Mouse (Mus musculus): ENCODE data around the gene Tbc1d10b. TPM values are rescaled to one million over a fixed set of nuclear protein-coding genes. Genes with fewer than 3 reads are reported as not detected.
A peak's percentile ranks its signal among the peaks of the same experiment; 100 is the strongest.

Tbc1d10b gene
- total and polyA plus RNA-seq, 3 experiments: 37.4 to 70.3 TPM; not detected in 1

- TF ChIP-seq RCOR1 (IDR thresholded peaks at IDR 0.05; ENCODE audit: low read depth, low read length): no peak; the same call in 1 of the 2 replicates
- peak; percentile 41 for TF ChIP-seq TCF12 (IDR thresholded peaks at IDR 0.05; ENCODE audit: low read depth, low read length)
- TF ChIP-seq EP300 (IDR thresholded peaks at IDR 0.05; ENCODE audit: low read depth in 1 of 2, low read length in 2 of 2): peak; percentile 18 to 60; a peak in 2 of 4 replicates
- TF ChIP-seq HCFC1 (IDR thresholded peaks at IDR 0.05; ENCODE audit: low read depth, low read length): 0 out of 2 replicates have a peak, but pooled peaks have one; percentile 29
- TF ChIP-seq RAD21 (IDR thresholded peaks at IDR 0.05; ENCODE audit: low read depth, low read length): peak; percentile 36
- TF ChIP-seq ETS1 (IDR thresholded peaks at IDR 0.05; ENCODE audit: low read depth, low read length): peak; percentile 76
- no peak for TF ChIP-seq POLR2AphosphoS2 (IDR thresholded peaks at IDR 0.05; ENCODE audit: low read length)
- TF ChIP-seq POLR2A (IDR thresholded peaks at IDR 0.05; ENCODE audit: control insufficient read depth in 1 of 2, insufficient read depth in 1 of 2, low read depth in 1 of 2, low read length in 2 of 2, poor library complexity in 1 of 2): peak in 1 of 2 experiments; percentile 27; a peak in 1 of 4 replicates
Measured at GRCm38 (mm10) chr7:127183828-127184227, 24.4 kb downstream of the Tbc1d10b start (continued).

- H3K4me1 ChIP-seq (ENCODE audit: control insufficient read depth in 1 of 2, insufficient read depth in 2 of 2, low read length in 2 of 2): peaks cover 36 to 45% of the 10 kb centered on the region in 2 experiments
- H3K27ac ChIP-seq (ENCODE audit: control insufficient read depth, low read depth, low read length): peak overlapping the region; percentile 92
- peak; percentile 91 for DNase-seq (ENCODE audit: low read depth, low spot score)
- no peaks in the 10 kb centered on the region for H3K9me3 ChIP-seq (replicated peaks; ENCODE audit: insufficient read depth, low read length)
- TF ChIP-seq MYB (IDR thresholded peaks at IDR 0.05; ENCODE audit: low read depth, low read length) (peak; percentile 99), UBTF (IDR thresholded peaks at IDR 0.05; ENCODE audit: borderline replicate concordance, insufficient read depth, low read depth, low read length) (no peak), TCF12 (IDR thresholded peaks at IDR 0.05; ENCODE audit: low read depth, low read length) (peak; percentile 97), CHD1 (IDR thresholded peaks at IDR 0.05; ENCODE audit: low read depth, low read length) (no peak), TBP (IDR thresholded peaks at IDR 0.05; ENCODE audit: low read depth, low read length) (peak; percentile 78), MAZ (IDR thresholded peaks at IDR 0.05; ENCODE audit: low read depth, low read length) (no peak), ETS1 (IDR thresholded peaks at IDR 0.05; ENCODE audit: low read depth, low read length) (peak; percentile 96), RCOR1 (IDR thresholded peaks at IDR 0.05; ENCODE audit: low read depth, low read length) (peak; percentile 96), ZMIZ1 (IDR thresholded peaks at IDR 0.05; ENCODE audit: low read depth, low read length) (no peak), SIN3A (IDR thresholded peaks at IDR 0.05; ENCODE audit: low read length) (peak; percentile 90), POLR2A (IDR thresholded peaks at IDR 0.05; ENCODE audit: control insufficient read depth in 1 of 2, insufficient read depth in 1 of 2, low read depth in 1 of 2, low read length in 2 of 2, poor library complexity in 1 of 2) (no peak), ZNF384 (IDR thresholded peaks at IDR 0.05; ENCODE audit: low read depth, low read length) (no peak), MYC (IDR thresholded peaks at IDR 0.05; ENCODE audit: low read depth, low read length) (peak; percentile 69), POLR2AphosphoS2 (IDR thresholded peaks at IDR 0.05; ENCODE audit: low read length) (no peak), EP300 (IDR thresholded peaks at IDR 0.05; ENCODE audit: low read depth in 1 of 2, low read length in 2 of 2) (peak; percentile 99), MXI1 (IDR thresholded peaks at IDR 0.05; ENCODE audit: low read depth, low read length) (peak; percentile 41; the same call in 1 of the 2 replicates), TAL1 (IDR thresholded peaks at IDR 0.05; ENCODE audit: low read length) (peak; percentile 92), KAT2A (conservative IDR thresholded peaks at IDR 0.05; ENCODE audit: low read depth, low read length) (peak; percentile 39), MEF2A (IDR thresholded peaks at IDR 0.05; ENCODE audit: extremely low read depth, insufficient replicate concordance, low read depth, low read length, poor library complexity, severe bottlenecking) (peak; percentile 87; the same call in 1 of the 2 replicates), CTCF (IDR thresholded peaks at IDR 0.05 in 2 of 3, conservative IDR thresholded peaks at IDR 0.05 in 1 of 3; ENCODE audit: control insufficient read depth in 1 of 3, insufficient read depth in 1 of 3, low read depth in 2 of 3, low read length in 3 of 3, poor library complexity in 1 of 3, severe bottlenecking in 1 of 3) (no peak), HCFC1 (IDR thresholded peaks at IDR 0.05; ENCODE audit: low read depth, low read length) (0 out of 2 replicates have a peak, but pooled peaks have one; percentile 16), GATA1 (IDR thresholded peaks at IDR 0.05; ENCODE audit: low read depth, low read length) (peak; percentile 99), BHLHE40 (IDR thresholded peaks at IDR 0.05; ENCODE audit: borderline replicate concordance, low read depth, low read length) (peak; percentile 73)
- no peak overlapping the region for H3K4me3 ChIP-seq (ENCODE audit: control insufficient read depth in 1 of 2, insufficient read depth in 1 of 2, low read depth in 2 of 2, low read length in 2 of 2)
- peaks cover 0 to 50% of the 10 kb centered on the region in 2 experiments; a peak in 2 of 4 replicates for H3K36me3 ChIP-seq (ENCODE audit: control insufficient read depth in 1 of 2, insufficient read depth in 2 of 2, low read length in 2 of 2)
- no peaks in the 10 kb centered on the region; the same call in 1 of the 2 replicates for H3K79me2 ChIP-seq (ENCODE audit: control insufficient read depth, insufficient read depth, low read length, poor library complexity)
- H3K27me3 ChIP-seq (ENCODE audit: control insufficient read depth in 1 of 2, insufficient read depth in 2 of 2, low read length in 2 of 2): no peaks in the 10 kb centered on the region
- peak overlapping the region; percentile 58 for H3K9ac ChIP-seq (ENCODE audit: control insufficient read depth, low read depth, low read length, poor library complexity, severe bottlenecking)
Measured at GRCm38 (mm10) chr7:127183345-127183744, 24.9 kb downstream of the Tbc1d10b start.

All from MEL (cell line).